Mouse (Mus musculus): ENCODE data around the gene Edn2. TPM values are rescaled to one million over a fixed set of nuclear protein-coding genes. Genes with fewer than 3 reads are reported as not detected.
A peak's percentile ranks its signal among the peaks of the same experiment; 100 is the strongest.

The Edn2 gene
- polyA plus RNA-seq (2012; ENCODE audit: insufficient read depth, insufficient read length, low replicate concordance, missing spikeins), result not detected in 2 replicates

DNA sequence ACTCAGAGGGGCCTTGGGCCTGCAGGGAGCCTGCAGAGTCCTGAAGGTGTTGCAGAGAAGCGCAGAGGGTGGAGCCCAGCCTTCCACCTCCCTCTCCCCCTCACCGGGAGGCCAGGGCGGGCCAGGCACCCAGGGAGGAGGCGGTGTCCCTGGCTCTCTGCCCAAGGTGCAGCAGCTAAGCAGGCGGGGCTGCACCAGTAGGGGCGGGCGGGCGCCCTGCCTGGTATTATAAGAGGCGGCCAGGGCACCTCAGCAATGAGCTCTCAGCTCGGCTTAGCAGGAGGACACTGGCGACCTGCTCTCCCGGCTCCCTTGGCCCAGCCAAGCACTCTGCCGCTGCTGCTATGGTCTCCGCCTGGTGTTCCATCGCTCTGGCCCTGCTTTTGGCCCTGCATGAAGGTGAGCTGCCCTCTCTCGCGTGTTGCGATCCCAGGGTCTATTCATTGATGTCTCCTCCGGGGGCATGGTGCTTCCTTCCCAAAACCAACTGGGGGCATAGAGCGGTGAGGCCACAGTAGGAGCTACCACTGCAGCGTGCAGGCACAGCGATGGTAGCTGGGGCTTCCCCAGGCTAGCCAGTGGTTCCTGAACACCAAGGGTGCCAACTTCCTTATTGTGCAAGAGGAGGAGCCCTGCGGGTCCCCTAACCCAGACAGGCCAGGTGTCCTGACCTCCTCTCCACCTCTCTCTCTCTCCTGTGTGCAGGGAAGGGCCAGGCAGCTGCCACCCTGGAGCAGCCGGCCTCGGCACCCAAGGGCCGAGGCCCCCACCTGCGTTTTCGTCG lies at the start of gene Edn2:
Gene Edn2, plus strand, starts transcription at position 41 of the 784 bp plus-strand sequence.
- Histone ChIP-seq H3K27ac (ENCODE audit: insufficient read depth, low read depth, low read length) (no peak within 1 kb of the TSS), H3K4me3 (ENCODE audit: insufficient read depth, low read depth, low read length) (no peak within 1 kb of the TSS), H3K4me1 (ENCODE audit: control insufficient read depth, insufficient read depth, low read length) (peaks cover 31% of the 10 kb centered on the region)
- WGBS, result 66% methylated on average over 29 of the region's 29 CpGs
- TF ChIP-seq CTCF (IDR thresholded peaks at IDR 0.05; ENCODE audit: insufficient read depth, low read depth, low read length) (no peak), POLR2A (IDR thresholded peaks at IDR 0.05; ENCODE audit: insufficient read depth, low read depth, low read length) (no peak)

DNA sequence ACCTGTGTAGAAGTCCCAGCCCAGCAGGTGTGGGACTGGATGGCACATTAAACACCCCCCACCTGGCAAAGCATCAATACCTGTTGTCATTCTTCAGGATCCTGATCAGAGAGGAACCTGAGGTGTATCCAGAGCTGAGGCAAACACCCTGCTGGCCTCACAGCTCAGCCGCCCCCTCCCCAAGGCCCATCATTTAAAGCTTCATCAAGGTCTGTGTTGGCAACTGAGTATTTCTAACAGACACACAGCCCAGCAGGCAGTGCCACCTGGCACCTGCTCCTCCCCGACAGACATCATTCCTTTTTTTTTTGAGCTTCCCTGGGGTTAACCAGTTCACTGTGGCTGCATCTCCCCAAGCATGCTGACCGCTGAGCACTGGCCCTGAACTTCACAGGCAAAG lies 45.5 kb upstream of the Edn2 start:
- H3K4me3 ChIP-seq (ENCODE audit: insufficient read depth, low read depth, low read length), result no peak overlapping the region
- 87% methylated on average over 3 of the region's 3 CpGs for WGBS
- no peak overlapping the region for H3K27ac ChIP-seq (ENCODE audit: insufficient read depth, low read depth, low read length)
- TF ChIP-seq CTCF (IDR thresholded peaks at IDR 0.05; ENCODE audit: insufficient read depth, low read depth, low read length) (no peak), POLR2A (IDR thresholded peaks at IDR 0.05; ENCODE audit: insufficient read depth, low read depth, low read length) (no peak)
- no peaks in the 10 kb centered on the region for H3K4me1 ChIP-seq (ENCODE audit: control insufficient read depth, insufficient read depth, low read length)

DNA sequence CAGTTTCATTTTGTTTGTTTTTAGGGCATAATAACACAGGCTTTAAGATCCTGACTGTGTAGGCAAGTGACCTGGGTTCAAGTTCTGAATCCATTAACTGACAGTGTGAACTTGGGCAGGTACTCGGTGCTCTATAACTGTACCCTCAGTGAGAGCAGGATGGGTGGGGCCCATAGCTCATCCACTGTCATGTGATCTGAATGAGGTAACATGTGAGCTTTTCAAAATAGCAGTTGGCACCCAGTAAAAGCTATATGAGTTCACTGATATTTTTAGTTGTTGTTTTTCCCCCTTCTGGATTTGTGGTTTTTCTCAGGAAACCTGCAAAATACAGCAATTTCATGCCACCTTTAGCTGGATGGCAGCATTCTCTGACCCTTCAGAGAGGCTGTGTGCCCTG lies 44.7 kb upstream of the Edn2 start:
- no peaks in the 10 kb centered on the region for H3K4me1 ChIP-seq (ENCODE audit: control insufficient read depth, insufficient read depth, low read length)
- H3K4me3 ChIP-seq (ENCODE audit: insufficient read depth, low read depth, low read length), result no peak overlapping the region
- TF ChIP-seq POLR2A (IDR thresholded peaks at IDR 0.05; ENCODE audit: insufficient read depth, low read depth, low read length) (no peak), CTCF (IDR thresholded peaks at IDR 0.05; ENCODE audit: insufficient read depth, low read depth, low read length) (no peak)
- 87% methylated on average over 1 of the region's 1 CpGs for WGBS
- no peak overlapping the region for H3K27ac ChIP-seq (ENCODE audit: insufficient read depth, low read depth, low read length)

DNA sequence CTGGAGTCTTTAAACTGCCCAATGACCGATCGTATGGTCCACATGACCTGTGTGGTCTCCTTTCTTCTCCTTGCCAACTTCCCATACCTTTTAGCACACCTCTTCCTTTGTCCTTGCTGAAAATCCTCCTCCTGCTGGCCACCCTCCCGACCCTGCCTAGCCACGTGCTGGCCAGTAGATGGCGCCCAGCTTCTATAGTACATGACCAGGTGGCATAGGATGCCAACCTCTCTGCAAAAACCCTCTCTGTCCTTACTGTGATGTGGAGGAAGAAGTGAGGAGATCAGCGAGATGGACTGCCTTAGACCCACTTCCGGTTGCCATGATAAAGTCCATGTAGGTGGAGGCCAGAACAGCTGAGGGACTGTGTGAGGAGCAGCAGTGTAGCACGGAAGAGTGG lies 40.7 kb upstream of the Edn2 start:
- TF ChIP-seq POLR2A (IDR thresholded peaks at IDR 0.05; ENCODE audit: insufficient read depth, low read depth, low read length), result no peak
- TF ChIP-seq CTCF (IDR thresholded peaks at IDR 0.05; ENCODE audit: insufficient read depth, low read depth, low read length), result peak; percentile 86
- no peak overlapping the region for H3K27ac ChIP-seq (ENCODE audit: insufficient read depth, low read depth, low read length)
- H3K4me3 ChIP-seq (ENCODE audit: insufficient read depth, low read depth, low read length), result no peak overlapping the region
- WGBS, result 30% methylated on average over 8 of the region's 8 CpGs
- H3K4me1 ChIP-seq (ENCODE audit: control insufficient read depth, insufficient read depth, low read length), result peaks cover 4% of the 10 kb centered on the region; the same call in 1 of the 2 replicates

DNA sequence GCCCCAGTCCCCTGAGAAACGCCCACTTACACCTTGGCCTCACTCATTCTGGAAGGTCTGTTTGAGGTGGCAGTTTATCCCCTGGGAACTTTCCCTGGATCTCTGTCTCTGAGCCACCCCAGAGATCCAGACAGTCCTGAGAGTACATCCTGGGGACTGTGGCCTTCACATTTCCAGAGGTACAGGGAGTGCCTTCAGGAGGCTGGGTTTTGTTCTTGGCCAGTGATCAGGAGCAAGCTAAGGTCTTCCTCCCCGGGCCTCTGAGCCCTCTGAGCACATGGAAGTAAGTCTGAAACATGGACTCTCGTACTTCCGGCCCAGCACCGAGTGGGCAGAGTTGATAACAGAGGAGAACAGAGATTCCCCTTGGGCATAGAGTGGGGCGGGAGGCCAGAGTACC lies 36.4 kb upstream of the Edn2 start:
- H3K27ac ChIP-seq (ENCODE audit: insufficient read depth, low read depth, low read length), result no peak overlapping the region
- 85% methylated on average over 6 of the region's 6 CpGs for WGBS
- peaks cover 32% of the 10 kb centered on the region for H3K4me1 ChIP-seq (ENCODE audit: control insufficient read depth, insufficient read depth, low read length)
- no peak overlapping the region for H3K4me3 ChIP-seq (ENCODE audit: insufficient read depth, low read depth, low read length)
- TF ChIP-seq POLR2A (IDR thresholded peaks at IDR 0.05; ENCODE audit: insufficient read depth, low read depth, low read length) (no peak), CTCF (IDR thresholded peaks at IDR 0.05; ENCODE audit: insufficient read depth, low read depth, low read length) (no peak)

DNA sequence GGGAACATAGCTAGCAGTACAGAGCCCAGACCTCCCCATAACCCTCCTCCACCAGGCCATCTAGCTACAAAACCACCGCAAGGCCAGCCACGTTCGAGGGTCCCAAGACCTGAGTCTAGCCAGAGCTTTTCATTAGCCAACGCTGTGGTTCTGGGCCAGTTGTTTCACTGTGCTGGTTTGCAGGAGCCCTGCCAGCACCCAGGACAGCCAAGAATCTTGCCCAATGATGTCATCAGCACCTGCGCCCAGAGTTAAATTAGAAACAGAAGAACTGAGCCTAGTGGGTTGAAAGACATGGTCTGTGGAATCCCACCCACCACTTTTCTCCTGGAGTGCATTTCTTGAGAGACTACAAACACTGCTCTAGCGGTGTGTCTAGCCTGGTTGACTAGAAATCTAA lies 35.0 kb upstream of the Edn2 start:
- Histone ChIP-seq H3K4me1 (ENCODE audit: control insufficient read depth, insufficient read depth, low read length) (peaks cover 35% of the 10 kb centered on the region), H3K27ac (ENCODE audit: insufficient read depth, low read depth, low read length) (no peak overlapping the region), H3K4me3 (ENCODE audit: insufficient read depth, low read depth, low read length) (no peak overlapping the region)
- TF ChIP-seq POLR2A (IDR thresholded peaks at IDR 0.05; ENCODE audit: insufficient read depth, low read depth, low read length), result no peak
- no peak for TF ChIP-seq CTCF (IDR thresholded peaks at IDR 0.05; ENCODE audit: insufficient read depth, low read depth, low read length)
- WGBS, result 50% methylated on average over 6 of the region's 6 CpGs

DNA sequence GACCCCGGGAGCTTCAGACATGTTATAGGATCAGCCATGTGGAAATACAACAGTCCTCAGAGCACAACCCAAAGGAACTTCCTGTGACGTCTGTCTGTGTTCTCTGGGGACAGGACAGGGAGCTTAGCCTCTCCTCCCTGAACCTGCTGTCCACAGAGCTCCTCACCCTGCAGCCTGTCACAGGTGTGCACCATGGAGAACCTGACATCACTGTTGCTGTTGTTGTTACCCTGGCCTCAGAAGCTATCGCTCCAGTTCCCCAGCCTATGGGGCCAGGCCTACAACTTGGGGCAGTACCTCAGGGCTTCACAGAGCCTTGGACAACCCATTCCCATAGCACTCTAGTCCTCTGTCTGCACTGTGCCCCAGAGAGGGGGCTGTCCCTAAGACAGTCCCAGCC lies 33.7 kb upstream of the Edn2 start:
- Histone ChIP-seq H3K27ac (ENCODE audit: insufficient read depth, low read depth, low read length) (no peak overlapping the region), H3K4me1 (ENCODE audit: control insufficient read depth, insufficient read depth, low read length) (peaks cover 35% of the 10 kb centered on the region), H3K4me3 (ENCODE audit: insufficient read depth, low read depth, low read length) (no peak overlapping the region)
- TF ChIP-seq POLR2A (IDR thresholded peaks at IDR 0.05; ENCODE audit: insufficient read depth, low read depth, low read length) (no peak), CTCF (IDR thresholded peaks at IDR 0.05; ENCODE audit: insufficient read depth, low read depth, low read length) (no peak)
- 88% methylated on average over 3 of the region's 3 CpGs for WGBS

DNA sequence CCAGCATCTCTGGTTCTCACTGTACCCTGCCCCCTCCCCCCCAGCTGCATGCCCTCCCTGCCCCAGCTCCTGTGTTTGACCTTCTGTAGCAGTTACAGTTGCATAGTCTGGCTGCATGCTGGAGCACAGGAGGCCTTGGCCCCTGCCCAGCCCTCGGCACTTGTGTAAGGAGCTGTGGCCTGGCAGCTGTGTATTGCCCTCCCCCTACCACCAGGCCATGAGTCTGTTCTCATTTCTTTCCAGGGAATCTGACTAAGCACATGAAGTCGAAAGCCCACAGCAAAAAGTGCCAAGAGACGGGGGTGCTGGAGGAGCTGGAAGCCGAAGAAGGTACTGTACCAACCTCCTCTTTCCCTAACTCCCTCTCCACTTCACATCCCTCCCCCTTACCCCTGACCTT lies 33.0 kb upstream of the Edn2 start:
- 7% methylated on average over 4 of the region's 4 CpGs for WGBS
- Histone ChIP-seq H3K4me1 (ENCODE audit: control insufficient read depth, insufficient read depth, low read length) (peaks cover 35% of the 10 kb centered on the region), H3K4me3 (ENCODE audit: insufficient read depth, low read depth, low read length) (no peak overlapping the region), H3K27ac (ENCODE audit: insufficient read depth, low read depth, low read length) (no peak overlapping the region)
- TF ChIP-seq POLR2A (IDR thresholded peaks at IDR 0.05; ENCODE audit: insufficient read depth, low read depth, low read length), result no peak
- no peak for TF ChIP-seq CTCF (IDR thresholded peaks at IDR 0.05; ENCODE audit: insufficient read depth, low read depth, low read length)

DNA sequence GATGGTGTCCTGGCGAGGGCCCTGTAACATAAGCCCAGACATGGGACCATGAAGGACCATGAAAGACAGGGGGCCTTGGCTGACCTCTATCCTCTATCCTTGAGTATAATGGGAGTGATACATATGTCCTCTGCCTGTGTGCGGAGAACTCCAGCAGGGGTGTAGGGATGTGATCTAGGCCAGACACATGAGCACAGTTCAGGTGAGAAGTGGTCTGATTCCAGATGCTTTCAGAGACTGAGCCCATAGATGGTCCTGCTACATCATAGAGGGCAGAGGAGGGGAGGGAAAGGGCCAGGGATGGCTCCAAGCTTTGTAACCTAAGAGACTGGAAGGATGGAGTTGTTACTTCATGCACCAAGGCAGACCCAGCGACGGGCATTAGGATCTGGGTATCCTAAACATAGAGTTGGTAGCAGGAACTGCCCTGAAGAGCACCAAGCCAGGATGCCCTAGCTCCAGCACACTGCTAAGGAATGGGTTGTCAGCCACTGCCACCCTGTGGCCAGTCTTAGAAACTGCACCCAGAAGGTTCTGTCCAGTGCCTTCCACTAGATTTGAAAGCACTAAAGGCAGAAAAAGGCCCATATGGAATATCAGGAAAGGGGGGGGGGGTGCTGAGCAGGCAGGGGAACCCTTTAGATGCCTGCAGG lies 31.6 kb upstream of the Edn2 start:
- Histone ChIP-seq H3K27ac (ENCODE audit: insufficient read depth, low read depth, low read length) (no peak overlapping the region), H3K4me1 (ENCODE audit: control insufficient read depth, insufficient read depth, low read length) (peaks cover 35% of the 10 kb centered on the region), H3K4me3 (ENCODE audit: insufficient read depth, low read depth, low read length) (no peak overlapping the region)
- WGBS, result 46% methylated on average over 4 of the region's 4 CpGs
- peak; percentile 41; the same call in 1 of the 2 replicates for TF ChIP-seq CTCF (IDR thresholded peaks at IDR 0.05; ENCODE audit: insufficient read depth, low read depth, low read length)
- TF ChIP-seq POLR2A (IDR thresholded peaks at IDR 0.05; ENCODE audit: insufficient read depth, low read depth, low read length), result no peak
